Mouse (Mus musculus): ENCODE measurements around the gene Cops7b.

Gene Cops7b

GRCm38 (mm10) chr1:86634751-86635359, 52.2 kb downstream of the Cops7b start:
- in situ Hi-C loops (cut with MboI; ENCODE audit: low pct_unique_long_range_greater_than_20kb in 1 of 2, low sequenced_read_pairs in 2 of 2, unreplicated experiment in 1 of 2): no loop called here

- in situ Hi-C loops (cut with MboI; ENCODE audit: low pct_unique_long_range_greater_than_20kb in 1 of 2, low sequenced_read_pairs in 2 of 2, unreplicated experiment in 1 of 2): no loop called here
These were observed 60.6 kb downstream of the Cops7b start for GRCm38 (mm10) chr1:86643101-86643809.

GRCm38 (mm10) chr1:86647517-86647916, 64.8 kb downstream of the Cops7b start:
- in situ Hi-C loops (cut with MboI; ENCODE audit: low pct_unique_long_range_greater_than_20kb in 1 of 2, low sequenced_read_pairs in 2 of 2, unreplicated experiment in 1 of 2): no loop called here

- in situ Hi-C loops (cut with MboI; ENCODE audit: low pct_unique_long_range_greater_than_20kb in 1 of 2, low sequenced_read_pairs in 2 of 2, unreplicated experiment in 1 of 2): no loop called here
These were observed 67.6 kb downstream of the Cops7b start for GRCm38 (mm10) chr1:86650272-86650671.

GRCm38 (mm10) chr1:86652675-86653074, 70.0 kb downstream of the Cops7b start:
- in situ Hi-C loops (cut with MboI; ENCODE audit: low pct_unique_long_range_greater_than_20kb in 1 of 2, low sequenced_read_pairs in 2 of 2, unreplicated experiment in 1 of 2): no loop called here

- in situ Hi-C loops (cut with MboI; ENCODE audit: low pct_unique_long_range_greater_than_20kb in 1 of 2, low sequenced_read_pairs in 2 of 2, unreplicated experiment in 1 of 2): no loop called here
These were observed 74.4 kb downstream of the Cops7b start for GRCm38 (mm10) chr1:86657071-86657470.

All from mouse embryonic stem cell (cell line).